Mouse (Mus musculus) cerebellum, adult 9-11 months (tissue): ENCODE measurements at regions not wholly inside any gene's neighbourhood (a gene's known extent, or its start where the extent isn't known, plus 50 kb on each side); places are given as distances from the start of the nearest gene placed in this dataset.

Source experiments
- DNase-seq: peaks from one replicate; pipeline ENCODE4 v3.0.0; 2022

DNA sequence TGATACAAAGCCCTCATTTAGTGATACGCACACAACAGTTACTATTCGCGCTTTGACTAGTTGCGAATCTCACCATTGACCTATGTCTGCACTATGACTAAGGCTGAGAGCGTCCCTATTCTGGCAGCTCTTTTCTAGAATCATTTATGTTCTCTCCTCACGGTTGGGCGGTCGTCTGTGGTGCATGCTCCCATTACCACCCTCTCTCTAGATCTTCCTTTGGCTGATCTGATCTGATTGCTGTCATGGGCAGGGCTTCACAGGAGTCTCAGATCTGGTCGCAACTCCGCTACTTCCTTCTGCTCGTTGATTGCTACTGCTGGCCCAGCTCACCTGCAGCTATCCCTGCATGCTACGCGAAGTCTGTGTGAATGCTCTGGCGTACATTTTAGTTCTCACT lies 239.2 kb upstream of the BC052040 start:
- DNase-seq: no peak

DNA sequence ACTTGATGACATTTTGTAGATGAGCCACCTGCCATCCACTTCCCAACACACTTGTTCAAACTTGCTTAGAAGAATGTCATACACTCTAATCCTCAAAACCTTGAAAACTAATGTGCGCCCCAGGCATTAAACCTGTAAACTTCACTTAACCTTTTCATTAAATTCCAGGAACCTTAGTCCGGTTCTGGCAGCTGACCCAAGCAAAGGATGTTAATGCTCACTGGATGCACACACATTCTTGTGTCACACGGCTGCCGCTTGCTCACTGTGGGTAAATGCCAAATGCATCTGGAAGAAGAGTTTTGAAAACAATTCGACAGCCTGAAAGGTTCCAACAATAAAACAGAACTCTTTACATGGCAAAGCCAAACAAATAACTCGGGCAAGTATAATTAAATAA lies 235.0 kb upstream of the BC052040 start:
- DNase-seq: no peak

- no peak for DNase-seq
Measured at GRCm38 (mm10) chr2:115348263-115348662, 233.3 kb upstream of the BC052040 start.

DNA sequence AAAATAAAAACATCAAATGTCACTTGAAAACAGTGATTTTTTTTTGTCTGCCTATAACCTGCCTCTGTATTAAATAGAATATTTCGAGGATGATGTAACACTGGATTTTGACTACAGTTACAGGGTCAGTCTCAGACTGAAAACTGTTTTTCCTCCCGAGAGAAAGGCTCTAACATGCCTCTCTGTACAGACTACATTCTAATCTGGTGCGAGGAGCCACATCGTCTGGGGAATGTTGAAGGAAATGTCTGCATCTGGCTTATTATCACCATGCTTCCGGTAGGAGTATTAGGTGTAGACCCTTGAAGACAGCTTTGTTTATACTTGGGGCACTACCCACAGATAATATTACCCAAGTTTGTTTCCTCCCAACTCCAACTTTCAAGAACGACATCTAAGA lies 210.4 kb upstream of the BC052040 start:
- DNase-seq: no peak

- no peak for DNase-seq
Measured at GRCm38 (mm10) chr2:115375336-115375735, 206.2 kb upstream of the BC052040 start.

DNA sequence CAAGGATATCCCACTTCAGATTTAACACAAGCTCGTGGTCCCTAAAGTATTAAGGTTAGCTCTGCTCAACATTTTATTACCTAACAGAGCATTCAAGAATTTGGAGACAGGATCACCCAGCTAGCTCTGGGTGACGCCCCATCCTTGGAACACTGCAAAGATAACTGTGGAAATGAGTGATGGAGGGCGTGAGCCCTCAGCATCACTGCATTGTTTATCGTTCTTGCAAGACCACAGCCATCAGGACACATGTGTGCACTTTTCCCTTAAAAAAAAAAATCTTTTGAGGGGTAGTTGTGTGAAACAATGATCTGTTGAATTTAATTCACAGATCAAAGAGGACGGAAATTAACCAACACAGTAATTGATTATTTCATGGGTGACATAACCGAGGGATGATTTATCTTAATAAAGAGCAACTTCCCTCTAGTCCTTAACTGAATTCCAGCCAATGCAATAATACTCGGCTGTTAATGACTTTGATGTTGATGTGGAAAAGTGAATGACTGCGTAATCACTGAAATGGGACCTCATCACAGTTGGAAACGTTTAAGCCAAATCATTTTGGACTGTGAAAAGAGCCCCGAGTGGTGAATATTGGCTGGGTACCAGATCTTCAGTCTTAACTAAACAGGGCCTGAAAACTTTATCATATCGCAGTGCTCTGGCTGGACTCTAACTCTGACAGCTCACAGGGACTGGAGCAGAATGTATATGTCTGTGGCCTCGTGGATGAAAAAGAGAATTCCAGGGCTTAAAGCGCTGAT lies 196.9 kb upstream of the BC052040 start:
- no peak for DNase-seq

DNA sequence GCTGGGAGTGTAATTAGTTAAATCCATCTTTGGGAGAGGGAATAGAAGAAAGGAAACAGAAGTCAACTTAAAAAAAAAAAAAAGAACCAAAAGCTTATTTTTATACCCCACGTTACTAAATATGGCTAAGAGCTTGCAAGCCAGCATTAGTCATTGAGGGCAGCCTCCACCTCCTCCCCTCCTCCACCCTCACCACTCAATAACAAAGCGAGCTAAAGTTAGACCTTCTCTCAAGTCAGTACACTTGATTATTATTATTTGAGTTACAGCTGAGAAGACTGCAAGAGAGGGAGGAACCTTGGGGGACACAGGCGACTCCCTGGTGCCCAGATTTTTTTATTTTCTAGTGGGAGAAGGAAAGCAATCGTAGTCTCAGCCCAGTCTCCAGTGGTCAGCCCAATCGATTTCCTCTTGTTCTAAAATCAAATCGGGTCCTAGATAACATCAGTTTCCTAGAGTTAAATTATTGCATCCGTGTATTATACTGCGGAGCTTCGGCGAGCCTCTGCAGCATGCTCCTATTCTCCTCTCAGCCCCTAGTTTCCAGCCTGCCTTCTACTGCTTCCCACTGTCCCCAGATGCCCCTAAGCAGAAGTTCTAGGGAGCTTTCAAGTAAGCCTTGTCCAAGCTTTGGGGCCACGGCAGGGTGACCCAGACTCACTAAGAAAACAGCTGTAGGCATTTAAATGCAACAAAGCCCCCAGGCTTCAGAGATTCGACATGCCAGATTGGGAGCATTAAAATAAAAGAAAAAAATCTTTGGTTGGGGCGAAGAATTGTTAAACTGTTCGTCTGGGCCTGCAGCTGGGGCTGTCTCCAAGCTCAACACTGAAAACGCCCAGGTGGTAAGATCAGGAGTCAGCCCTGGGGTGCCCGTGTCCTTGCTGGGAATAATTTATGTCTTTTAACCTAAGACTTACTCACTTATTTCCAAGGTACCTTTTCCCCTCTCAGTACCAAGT lies 196.0 kb upstream of the BC052040 start:
- DNase-seq: no peak

DNA sequence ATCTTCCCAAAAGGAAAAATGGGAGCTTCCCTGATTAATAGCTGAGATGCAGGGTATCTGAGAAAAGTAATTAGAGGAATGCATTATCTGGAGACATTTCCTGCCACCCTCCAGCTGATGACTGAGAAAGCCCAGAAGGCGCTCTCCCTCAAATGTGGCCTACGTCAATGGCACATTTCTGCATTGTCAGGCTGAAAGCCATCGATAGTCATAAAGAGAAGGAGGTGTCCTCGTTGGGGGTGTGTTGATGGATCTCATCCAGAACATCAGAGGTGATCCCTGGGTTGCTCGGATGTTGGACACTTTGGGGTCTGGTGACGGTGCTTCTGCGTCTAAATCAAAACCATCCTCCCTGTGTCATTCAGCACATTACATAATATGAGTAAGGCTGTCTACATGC lies 189.9 kb upstream of the BC052040 start:
- DNase-seq: no peak

DNA sequence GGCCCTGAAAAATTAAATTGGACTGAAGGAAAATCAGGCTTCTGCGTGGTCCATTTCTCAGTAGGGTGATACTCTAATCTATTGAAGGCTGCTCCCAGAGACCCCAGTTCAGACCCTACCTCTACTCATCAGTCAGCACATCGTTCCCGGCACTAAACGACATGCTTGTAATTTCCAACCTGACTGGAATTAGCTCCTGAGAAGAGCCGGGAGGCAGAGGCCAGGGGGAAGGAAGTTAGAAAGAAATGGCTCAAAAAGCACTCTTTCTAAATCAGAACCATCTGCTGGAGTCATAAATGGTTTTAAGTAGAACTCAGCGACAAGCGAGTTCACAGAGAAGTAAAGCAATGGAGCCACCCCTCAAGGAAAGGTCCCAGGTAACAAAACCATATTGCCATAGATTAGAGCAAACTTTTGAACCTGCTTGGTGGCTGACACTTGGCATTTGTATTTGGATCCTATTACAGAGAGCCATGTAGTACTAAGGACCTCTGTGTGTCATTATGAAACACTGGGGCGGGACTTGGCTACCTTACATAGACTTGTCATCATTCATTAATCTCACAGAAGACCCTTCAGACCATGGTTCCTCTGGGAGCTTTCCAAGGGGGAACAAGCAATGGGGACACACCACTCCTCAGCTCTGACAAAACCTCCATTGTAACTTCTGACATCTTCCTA lies 189.3 kb upstream of the BC052040 start:
- DNase-seq: no peak

GRCm38 (mm10) chr2:115394091-115394490 lies 187.4 kb upstream of the BC052040 start:
- DNase-seq: no peak

DNA sequence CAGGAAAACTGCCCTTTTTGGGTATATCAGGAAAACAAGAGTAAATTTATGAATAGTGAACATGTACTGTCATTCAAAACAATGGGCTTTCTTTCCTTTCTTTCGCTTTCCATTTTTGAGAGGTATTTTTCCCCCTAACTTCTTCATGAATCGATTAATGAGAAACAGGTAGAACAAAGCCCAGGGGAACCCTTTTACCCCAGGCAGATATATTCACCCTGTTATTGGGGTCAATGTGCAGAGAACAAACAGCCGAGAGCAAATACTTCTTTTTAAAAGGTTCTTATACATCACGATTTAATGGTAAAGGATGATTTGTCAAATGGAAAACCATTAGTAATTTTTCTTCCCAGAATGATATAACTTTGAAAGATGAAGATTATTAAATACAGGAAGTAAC lies 183.0 kb upstream of the BC052040 start:
- DNase-seq: no peak

- no peak for DNase-seq
Measured at GRCm38 (mm10) chr2:115399107-115399740, 182.3 kb upstream of the BC052040 start.

DNA sequence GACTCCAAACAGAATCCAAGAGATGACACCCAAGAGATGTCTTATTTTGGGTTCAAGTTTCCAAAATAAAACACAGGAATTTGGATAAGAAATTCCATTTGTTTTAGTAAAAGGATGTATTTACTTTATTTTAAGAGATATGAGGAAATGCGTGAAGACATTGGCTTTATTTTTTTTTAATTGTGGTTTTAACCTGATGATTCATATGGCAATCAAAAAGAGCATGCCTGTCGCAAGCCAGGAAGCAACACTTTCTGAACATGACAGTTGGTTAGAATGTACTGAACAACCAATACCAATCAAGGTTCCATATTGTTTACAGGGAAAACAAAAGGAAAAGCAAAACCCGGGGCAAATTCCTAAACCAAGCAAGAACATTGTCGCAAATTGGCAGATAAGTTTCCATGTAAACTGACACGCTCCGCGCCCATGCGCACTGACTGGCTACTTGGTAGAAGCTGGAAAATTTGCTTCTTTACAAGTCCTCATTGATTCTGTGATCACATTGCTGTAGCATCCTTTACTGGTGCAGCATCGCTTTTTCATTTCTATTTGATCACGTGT lies 181.4 kb upstream of the BC052040 start:
- no peak for DNase-seq

GRCm38 (mm10) chr2:115402246-115402645 lies 179.3 kb upstream of the BC052040 start:
- DNase-seq: no peak

- DNase-seq: no peak
Measured at GRCm38 (mm10) chr2:115432476-115432875, 149.0 kb upstream of the BC052040 start.

GRCm38 (mm10) chr2:115441100-115441499 lies 140.4 kb upstream of the BC052040 start:
- no peak for DNase-seq

DNA sequence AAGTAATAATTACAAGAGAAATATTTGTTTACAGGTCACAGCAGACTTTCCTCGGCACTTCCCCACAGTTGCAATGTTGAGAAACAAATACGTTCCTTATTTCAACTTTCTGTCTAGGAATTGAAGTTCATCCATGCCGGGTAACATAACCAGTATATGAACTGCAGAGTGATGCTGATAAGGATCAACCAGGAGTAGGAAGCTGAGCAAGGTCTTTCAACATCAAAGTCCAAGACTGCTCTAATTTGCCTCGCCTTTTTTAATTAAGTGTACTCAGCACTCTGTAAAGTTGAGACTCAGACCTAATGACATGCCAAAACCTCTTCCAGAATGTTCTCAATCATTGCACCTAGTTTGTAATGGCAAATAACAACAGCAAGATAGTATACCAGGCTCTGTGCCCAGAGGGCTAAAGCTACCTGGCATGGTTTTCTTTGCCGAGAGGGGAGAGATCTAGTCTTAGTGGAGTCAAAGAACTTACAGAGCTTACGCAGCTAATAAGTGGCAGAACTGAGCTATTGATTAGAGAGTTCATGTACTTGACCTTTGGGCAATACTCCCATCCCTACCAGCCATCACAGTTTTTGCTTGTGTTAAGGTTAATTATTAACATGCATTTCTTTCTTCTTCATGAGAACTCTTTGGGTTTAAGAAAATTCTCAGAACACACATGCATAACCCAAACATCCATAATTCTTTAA lies 131.6 kb upstream of the BC052040 start:
- DNase-seq: no peak

DNA sequence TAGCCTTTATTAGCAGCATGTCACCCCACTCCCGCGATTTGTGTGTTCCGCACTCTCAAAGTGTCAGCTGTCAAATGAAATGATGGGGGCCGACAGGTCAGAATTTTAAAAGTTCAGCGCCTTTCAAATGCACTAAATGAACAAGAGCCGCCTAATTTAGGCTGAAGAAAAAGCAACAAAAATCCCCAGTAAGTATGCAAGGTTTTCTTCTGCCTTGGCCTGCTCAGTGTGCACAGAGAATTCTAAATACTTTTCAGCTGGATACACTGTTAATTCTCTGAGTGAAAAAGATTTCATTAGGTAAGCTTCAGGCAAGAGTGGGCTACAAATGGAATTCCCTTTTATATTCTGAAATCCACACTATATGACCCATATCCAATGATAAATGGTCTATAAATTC lies 125.9 kb upstream of the BC052040 start:
- DNase-seq: no peak

DNA sequence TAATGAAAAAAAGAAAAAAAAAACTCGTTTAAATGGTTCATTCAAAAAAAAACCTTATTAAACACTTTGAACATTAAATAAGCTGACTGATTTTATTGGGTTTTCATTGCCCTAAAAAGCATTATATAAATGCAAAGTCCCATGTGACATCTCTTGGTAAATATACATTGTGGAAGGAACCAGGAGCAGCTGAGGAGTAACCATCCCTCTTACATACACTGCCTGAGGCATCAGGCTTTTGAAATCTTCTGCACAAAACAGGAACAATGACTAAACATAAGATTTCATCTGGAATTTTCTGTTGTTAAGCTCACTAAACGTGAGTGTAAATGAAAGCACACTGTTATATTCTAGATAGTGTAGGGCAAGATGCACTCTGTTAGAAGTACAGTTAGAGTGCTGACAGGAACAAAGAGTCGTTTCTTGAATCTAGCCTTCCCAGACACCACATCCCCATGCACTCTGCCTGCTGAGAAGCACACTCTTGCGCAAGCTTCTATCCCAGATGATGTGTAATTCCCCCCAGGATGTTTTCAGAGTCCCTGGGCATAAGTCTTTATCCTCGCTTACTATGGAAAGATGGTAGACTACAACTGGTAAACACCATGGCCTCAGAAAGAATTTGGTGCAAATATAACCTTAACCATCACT lies 125.0 kb upstream of the BC052040 start:
- DNase-seq: no peak

DNA sequence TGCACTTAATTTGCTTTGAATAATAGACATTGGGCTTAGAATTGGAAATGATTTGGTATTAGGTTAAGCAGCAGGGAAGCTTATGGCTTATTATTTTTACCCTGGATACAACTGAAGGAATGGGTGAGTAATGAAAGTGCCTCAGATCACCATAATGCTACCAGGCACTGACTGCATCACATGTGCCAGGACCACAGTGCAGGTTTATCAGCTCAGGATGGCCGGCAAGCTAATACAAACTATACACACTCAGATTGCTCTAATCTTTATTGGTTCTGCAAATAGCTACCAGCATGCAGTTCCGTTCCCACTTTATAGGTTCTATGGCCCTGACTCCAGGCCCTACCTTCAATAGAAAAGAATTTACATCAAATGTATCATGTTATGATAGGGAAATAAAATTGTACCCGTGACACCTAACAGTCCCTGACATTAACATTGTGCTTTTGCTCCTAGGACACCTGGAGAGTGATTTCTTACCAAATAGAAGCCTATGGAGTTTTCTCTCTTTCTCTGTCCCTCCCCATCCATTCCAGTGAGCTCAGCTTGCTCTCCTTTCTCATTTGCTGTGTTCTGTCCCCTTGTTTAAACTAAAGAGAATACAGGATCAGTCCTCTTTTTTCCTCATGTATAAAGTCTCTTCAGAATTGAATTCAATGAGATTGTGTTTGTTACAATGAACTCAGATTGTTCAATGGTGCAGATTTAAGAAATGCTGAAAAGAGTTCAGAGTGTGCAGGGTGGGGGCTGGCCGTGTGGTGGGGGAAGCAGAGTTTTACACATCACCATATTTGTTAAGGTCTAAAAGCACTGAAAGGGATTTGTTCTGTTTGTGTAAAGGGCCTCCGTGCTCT lies 121.3 kb upstream of the BC052040 start:
- DNase-seq: no peak

GRCm38 (mm10) chr2:115460882-115461151 lies 120.7 kb upstream of the BC052040 start:
- DNase-seq: no peak
